Mouse (Mus musculus): ENCODE data around the gene Sh2d1b1. TPM values are rescaled to one million over a fixed set of nuclear protein-coding genes. Genes with fewer than 3 reads are reported as not detected.
"Not testable (repeated sequence)": the region's sequence is repeated elsewhere in the genome, so short reads cannot be mapped to it uniquely, and the experiment has no call there.

Gene Sh2d1b1
- total RNA-seq (2021) = under 1 TPM; 0.73 to 0.90 TPM
- long read RNA-seq, experiment 1, partial matches to known transcripts = 0 of 1 reads
- long read RNA-seq, experiment 1, other reads (novel, unspliced or antisense) = 1 of 1 reads
- long read RNA-seq, experiment 2 = 0 reads

GRCm38 (mm10) chr1:170277016-170277415 lies at the start of gene Sh2d1b1:
TSS of gene Sh2d1b1 (plus strand) at chr1:170277320.
- DNase-seq (ENCODE audit: low spot score in 2 of 2) = no peak

- DNase-seq (ENCODE audit: low spot score in 2 of 2) = not testable (repeated sequence)
Measured at GRCm38 (mm10) chr1:170232688-170233087, 44.4 kb upstream of the Sh2d1b1 start, which contains the start of gene Sh2d1b2. TSS of gene Sh2d1b2 (plus strand) at chr1:170232749.

GRCm38 (mm10) chr1:170245016-170245415 lies 32.1 kb upstream of the Sh2d1b1 start:
- no peak for DNase-seq (ENCODE audit: low spot score in 2 of 2)

- no peak for DNase-seq (ENCODE audit: low spot score in 2 of 2)
Measured at GRCm38 (mm10) chr1:170254893-170255559, 22.1 kb upstream of the Sh2d1b1 start.

- DNase-seq (ENCODE audit: low spot score in 2 of 2) = peak; percentile 75 to 77
Measured at GRCm38 (mm10) chr1:170255560-170255910, 21.6 kb upstream of the Sh2d1b1 start.

- no peak for DNase-seq (ENCODE audit: low spot score in 2 of 2)
Measured at GRCm38 (mm10) chr1:170270281-170270680, 6.8 kb upstream of the Sh2d1b1 start.

- no peak for DNase-seq (ENCODE audit: low spot score in 2 of 2)
Measured at GRCm38 (mm10) chr1:170270696-170271095, 6.4 kb upstream of the Sh2d1b1 start.

- no peak for DNase-seq (ENCODE audit: low spot score in 2 of 2)
Measured at GRCm38 (mm10) chr1:170273252-170273651, 3.9 kb upstream of the Sh2d1b1 start.

- DNase-seq (ENCODE audit: low spot score in 2 of 2) = no peak
Measured at GRCm38 (mm10) chr1:170282415-170283129, 5.5 kb downstream of the Sh2d1b1 start.

- DNase-seq (ENCODE audit: low spot score in 2 of 2) = peak in 1 of 2 experiments; percentile 17
Measured at GRCm38 (mm10) chr1:170292239-170292951, 15.3 kb downstream of the Sh2d1b1 start.

- no peak for DNase-seq (ENCODE audit: low spot score in 2 of 2)
Measured at GRCm38 (mm10) chr1:170293257-170293656, 16.1 kb downstream of the Sh2d1b1 start.

- DNase-seq (ENCODE audit: low spot score in 2 of 2) = no peak
Measured at GRCm38 (mm10) chr1:170294786-170295570, 17.9 kb downstream of the Sh2d1b1 start.

- no peak for DNase-seq (ENCODE audit: low spot score in 2 of 2)
Measured at GRCm38 (mm10) chr1:170299496-170299895, 22.4 kb downstream of the Sh2d1b1 start.

GRCm38 (mm10) chr1:170301686-170302085 lies 24.6 kb downstream of the Sh2d1b1 start:
- DNase-seq (ENCODE audit: low spot score in 2 of 2) = no peak

GRCm38 (mm10) chr1:170302456-170302855 lies 25.3 kb downstream of the Sh2d1b1 start:
- DNase-seq (ENCODE audit: low spot score in 2 of 2) = no peak

GRCm38 (mm10) chr1:170303103-170303502 lies 26.0 kb downstream of the Sh2d1b1 start:
- DNase-seq (ENCODE audit: low spot score in 2 of 2) = no peak

- DNase-seq (ENCODE audit: low spot score in 2 of 2) = no peak
Measured at GRCm38 (mm10) chr1:170305002-170305401, 27.9 kb downstream of the Sh2d1b1 start.

- no peak for DNase-seq (ENCODE audit: low spot score in 2 of 2)
Measured at GRCm38 (mm10) chr1:170306232-170306631, 29.1 kb downstream of the Sh2d1b1 start, which contains the start of gene Gm7694. TSS of gene Gm7694 (minus strand) at chr1:170306332.

- DNase-seq (ENCODE audit: low spot score in 2 of 2) = no peak
Measured at GRCm38 (mm10) chr1:170308503-170308902, 31.4 kb downstream of the Sh2d1b1 start, which contains the start of gene Spata46. TSS of gene Spata46 (plus strand) at chr1:170308803.

GRCm38 (mm10) chr1:170311431-170311830 lies 34.3 kb downstream of the Sh2d1b1 start:
- DNase-seq (ENCODE audit: low spot score in 2 of 2) = no peak

- no peak for DNase-seq (ENCODE audit: low spot score in 2 of 2)
Measured at GRCm38 (mm10) chr1:170322046-170322445, 44.9 kb downstream of the Sh2d1b1 start.

All from adrenal gland, adult 18-20 months (tissue).